Mouse (Mus musculus) right cerebral cortex, postnatal 25 days (tissue): ENCODE data around the gene Serpina12.

Experiments
- DNase-seq: peaks from one replicate; pipeline ENCODE4 v3.0.0; 2022

Gene Serpina12

DNA sequence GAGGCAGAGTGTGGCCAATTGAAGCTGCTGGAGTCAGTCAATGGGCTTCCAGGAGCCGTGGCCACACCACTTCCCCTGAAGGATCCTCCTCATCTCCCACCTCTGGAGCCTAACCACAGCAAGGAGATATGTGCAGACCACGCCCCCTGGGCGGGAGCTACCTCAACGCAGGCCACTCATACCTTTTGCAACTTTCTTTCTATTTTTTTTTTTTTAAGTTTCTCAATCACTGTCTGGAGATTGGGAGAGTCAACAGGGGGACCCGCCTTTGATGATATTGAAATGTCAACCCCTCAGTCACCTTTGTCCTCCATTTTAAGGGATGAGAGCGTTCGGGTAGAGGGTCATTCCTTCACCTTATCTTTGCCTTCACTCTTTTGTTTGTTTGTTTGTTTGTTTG lies at the start of gene Serpina12:
TSS of gene Serpina12 (minus strand) at position 101 of the 400 bp plus-strand sequence.
- DNase-seq = no peak

DNA sequence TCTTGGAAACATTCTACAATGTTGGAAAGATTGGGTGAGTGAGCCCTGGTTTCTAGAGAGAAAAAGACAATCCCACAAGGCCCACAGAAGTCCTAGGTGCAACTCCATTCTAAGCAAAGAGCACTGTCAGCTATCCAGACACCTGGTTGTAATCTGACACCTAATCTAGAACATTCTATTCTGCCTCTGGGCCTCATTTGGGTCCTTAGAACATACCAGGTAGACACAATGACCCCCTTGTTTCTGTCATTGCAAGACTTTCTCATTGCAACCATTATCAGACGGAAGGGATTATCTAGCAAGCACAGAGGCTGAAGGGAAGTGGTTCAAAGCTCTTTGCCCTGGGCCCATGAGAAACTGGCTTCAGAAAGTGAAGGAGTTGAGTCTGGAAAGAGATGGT lies 47.1 kb upstream of the Serpina12 start:
- no peak for DNase-seq

DNA sequence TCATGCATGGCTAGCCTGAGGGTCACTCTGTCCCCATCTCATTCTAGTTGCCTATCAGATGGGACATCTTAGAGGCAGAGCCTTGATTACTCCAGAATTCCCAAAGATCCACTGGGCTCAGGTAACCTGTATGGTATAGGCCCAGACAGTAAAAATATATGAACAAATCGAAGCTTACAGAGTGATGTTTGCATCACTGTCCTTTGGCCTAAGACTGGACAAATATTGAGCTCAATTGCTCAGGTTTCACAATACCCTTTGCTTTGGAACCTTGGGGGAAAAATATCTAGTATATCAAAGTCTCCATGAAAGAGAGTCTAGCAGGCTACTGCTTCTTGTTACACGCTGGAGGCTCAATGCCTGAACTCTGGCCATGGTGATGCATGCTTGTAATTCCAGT lies 45.9 kb upstream of the Serpina12 start:
- DNase-seq = no peak

DNA sequence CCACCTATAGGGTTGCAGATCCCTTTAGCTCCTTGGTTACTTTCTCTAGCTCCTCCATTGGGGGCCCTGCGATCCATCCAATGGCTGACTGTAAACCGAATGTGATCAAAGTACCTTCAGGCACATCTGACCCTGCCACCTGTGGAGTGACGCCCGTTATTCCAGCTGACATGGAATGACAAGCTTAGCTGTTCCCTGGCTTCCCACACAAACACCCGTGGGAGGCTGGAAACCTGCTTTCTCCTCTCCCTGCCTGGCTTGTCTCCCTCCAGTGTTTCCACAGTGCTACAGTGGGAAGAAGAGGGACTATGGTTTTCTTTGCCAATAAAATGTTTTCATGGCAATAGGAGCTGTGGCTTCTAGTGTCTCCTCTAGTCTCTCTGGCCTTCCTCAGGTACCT lies 28.0 kb upstream of the Serpina12 start:
- no peak for DNase-seq

DNA sequence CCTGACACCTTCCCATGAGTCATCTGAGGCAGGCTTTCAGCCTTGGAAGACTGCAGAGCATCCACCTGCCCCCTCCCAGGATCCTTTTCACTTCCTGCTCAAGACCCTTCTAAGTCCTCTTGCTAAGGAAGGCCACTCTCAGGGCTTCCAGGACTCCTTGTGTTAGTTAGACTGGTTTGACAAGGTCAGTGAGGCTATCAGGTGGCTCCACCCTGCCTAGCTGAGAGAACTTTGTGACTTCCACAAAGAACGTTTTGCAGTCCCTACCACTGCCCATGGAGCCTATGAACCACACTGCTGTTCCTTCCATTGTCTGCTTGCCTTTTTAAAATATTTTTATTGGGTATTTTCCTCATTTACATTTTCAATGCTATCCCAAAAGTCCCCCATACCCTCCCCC lies 27.5 kb upstream of the Serpina12 start:
- DNase-seq = no peak

DNA sequence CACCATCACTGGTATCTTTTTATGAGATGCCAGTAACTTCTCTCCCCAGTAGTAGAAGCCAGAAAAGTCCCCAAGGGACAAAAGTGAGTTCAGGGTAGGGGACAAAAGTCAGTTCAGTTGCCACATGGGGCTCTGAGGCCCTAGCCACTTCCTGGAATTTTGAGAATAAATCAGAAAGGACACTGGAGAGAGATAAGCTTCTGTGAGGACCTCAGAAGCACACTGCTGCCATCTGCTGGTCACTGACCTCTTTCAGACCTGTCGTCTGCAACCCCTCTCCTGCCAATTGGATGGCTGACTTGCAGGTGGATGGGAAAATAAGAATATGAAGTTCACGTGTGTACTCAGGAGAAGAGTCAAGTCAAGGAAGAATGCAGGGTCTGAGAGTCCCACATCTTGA lies 25.4 kb upstream of the Serpina12 start:
- DNase-seq = peak; percentile 70

DNA sequence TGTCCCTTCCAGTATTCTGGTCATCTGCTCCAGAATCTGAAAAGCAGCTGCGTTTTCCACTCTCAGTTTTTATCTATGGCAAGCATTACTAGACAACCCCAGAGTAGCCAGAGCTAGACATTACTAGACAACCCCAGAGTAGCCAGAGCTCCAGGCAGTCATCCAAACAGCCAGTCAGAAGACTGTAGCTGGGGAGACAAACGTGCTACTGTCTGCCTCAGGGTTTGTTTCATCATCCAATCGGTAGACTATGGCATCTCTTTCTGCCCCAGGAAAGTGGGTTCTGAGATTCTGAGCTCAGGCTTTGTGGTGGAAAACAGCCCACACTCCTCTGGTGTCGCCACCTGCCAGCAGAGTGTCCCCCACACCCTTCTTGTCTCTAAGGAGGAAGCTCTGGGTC lies 23.3 kb upstream of the Serpina12 start:
- DNase-seq = peak; percentile 47

DNA sequence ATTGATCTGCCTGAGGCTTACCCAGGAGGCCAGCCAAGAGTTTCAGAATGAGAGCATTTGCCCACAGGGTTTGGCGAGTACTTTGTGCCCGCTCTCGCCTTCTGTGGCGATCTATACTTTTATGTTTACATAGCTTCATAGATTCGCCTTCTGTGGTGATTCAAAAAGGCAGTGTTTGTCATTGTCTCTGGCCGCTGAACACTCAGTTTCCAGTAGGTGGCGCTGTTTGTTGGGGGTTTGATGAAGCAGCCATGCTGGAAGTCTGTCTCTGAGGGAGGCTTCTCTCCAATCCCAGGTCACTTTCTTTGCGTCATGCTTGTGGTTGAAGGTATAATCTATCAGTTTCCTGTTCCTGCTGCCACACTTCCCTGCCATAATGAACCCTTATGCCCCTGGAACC lies 22.0 kb upstream of the Serpina12 start:
- DNase-seq = no peak

DNA sequence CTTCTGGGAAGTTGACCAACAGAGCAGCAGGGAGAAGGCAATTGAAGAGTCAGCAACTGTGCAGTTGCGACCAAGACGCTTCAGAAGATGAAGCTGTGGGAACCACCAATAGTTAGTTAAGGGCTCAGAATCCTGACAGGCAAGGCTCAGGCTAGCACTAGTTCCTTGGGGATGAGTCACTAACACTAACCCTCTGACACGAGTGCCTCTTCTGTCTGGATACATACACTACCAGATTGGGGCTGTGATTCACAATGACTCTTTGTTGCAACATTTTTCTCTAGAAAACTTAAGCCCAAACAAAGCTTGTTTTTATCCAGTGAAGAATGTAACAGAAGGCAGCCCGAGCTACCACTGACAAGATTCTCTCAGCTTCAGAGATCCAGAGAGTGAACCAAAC lies 20.8 kb upstream of the Serpina12 start:
- no peak for DNase-seq

DNA sequence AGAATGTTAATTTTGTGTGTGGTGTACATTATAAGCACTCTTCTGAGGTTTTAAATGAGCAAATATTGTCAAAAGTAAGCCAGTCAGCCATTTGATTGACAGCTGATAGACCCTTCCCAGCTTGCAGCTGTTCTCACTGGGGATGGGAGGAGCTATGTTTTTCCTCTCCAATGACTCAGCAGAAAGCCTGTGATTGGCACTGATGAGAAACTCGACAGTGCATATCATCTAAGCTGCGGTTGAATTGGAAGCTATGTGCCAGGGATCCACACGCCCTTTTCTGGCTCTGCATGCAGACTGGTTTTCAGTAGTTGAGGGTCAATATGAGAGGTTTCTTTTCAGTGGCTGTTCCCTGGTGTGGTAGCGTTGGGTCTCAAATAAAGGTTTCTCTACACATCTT lies 20.3 kb upstream of the Serpina12 start:
- no peak for DNase-seq

DNA sequence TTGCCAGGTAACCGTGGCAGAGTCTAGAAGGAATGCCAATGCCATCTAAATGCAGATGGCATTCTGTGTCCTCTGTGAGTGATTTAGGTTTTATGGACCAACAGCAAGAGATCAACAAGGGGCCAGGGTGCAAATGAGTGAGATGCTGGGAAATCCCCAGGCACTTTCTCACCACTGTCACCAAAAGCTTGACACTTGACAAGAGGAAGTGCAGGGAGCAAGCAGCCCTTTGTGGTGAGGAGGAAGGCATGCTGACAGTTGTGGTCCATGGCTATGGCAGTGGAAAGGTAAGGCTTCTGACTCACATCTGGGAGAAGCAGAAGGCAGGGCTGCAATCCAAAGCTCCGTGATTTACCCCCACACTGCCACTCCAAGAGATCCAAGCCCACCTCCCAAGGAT lies 17.6 kb upstream of the Serpina12 start:
- no peak for DNase-seq

DNA sequence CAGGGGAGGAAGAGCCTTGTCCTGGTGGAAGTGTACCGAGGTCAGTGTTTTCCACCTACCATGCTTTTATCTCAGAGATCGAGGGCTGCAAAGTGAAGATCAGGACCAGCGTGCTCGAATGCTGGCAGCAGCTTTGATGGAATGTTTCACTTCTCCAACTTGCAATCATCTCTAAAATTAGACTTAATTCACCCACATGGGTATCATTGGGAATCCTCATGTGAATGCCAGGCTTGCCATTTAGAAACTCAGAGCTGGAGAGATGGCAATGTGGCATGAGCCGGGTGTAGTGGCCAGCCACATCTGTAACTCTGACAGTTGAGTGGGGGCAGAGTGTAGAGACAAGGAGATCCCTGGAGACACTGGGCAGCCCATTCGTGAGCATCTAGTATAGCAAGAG lies 15.9 kb upstream of the Serpina12 start:
- no peak for DNase-seq

DNA sequence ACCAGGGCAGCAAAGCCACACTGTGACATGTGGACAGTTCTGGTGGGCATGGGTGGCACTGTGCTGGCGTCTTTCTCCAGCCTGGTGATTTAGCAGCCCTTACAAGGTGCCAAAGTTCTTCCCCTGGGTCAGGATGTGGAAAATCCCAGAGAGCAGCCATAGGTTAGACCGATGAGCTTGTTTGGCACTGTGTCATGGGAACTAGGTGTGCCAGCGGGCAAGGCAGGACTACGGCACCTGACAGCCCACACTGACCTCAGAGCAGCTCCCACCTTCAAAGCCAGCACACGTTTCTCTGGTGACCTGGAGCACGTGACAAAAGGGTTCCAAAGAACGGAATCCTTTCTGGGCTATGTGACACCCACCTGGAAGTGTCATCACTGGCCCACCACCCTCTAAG lies 13.3 kb upstream of the Serpina12 start:
- DNase-seq = no peak

DNA sequence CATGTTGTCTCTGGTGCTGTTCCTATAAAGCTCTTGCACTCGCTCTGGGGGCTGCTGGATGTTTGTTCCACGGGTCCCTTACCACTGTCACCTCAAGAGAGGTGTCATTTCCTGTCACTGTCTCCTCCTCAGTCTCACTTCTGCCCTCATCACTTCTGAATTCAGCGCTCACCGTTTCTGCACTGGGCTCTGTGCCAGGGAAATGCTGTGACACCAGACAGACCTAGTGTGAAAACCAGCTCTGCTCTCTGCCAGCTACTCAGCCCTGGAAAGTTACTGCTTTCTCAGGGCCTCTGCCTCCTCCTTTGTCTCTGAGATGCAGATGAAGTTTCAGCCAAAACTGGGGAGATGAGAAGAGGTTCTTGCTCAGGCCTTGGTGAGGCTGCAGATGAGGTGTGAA lies 12.8 kb upstream of the Serpina12 start:
- no peak for DNase-seq

DNA sequence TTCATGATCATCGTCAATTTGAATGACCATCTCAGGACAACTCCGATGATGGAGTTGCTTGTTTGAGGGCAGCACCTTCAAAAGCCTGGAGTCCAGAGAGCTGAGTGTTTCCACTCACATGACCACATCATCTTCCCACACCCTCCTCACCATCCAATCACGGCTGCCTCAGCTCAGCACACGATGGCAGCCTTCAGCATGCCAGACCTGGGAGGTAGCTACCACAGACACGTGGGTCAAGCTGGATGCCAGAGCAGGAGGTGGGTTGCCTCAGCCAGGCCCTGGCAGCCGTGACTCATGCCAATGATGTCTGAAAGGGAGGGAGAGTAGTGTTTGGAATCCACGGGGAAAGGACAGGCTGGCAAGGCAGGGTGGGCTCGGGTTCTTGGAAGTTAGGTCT lies 11.5 kb upstream of the Serpina12 start:
- no peak for DNase-seq

DNA sequence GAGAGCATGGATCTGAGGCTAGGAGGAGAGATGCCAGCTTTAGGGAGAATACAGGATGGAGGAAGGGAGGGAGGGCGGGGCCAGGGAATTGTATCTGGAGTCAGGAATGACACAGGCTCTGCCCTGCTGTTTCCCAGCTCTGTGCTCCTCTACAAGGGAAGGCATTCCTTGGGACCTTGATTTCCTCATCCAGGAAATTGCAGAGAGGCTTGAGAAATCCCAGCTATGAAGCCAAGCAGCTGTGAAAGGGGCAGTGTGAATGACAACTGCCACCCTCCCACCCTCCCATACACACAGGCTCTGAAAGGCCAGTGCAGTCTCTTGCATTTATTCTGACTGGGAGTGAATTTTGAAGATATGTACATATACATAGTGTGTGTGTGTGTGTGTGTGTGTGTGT lies 9.8 kb upstream of the Serpina12 start:
- no peak for DNase-seq

DNA sequence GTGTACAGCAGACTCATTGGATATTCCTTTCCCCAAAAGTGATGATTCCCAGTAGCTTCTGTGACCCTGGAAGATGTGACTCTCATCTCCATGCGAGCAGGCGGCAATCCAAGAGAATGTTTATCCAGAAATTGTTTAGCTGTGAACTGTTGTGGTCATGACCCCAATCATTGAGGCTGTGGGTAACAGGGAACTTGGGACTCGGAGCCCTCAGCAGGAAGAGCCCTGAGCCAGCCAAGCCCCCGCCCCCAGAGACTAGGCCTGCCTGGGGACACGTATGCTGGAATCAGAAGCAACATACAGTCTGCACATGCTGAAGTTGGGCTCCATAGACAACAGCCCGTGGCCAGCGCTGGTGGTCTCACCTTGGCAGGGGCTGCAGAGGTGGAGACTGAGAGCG lies 1.5 kb upstream of the Serpina12 start:
- DNase-seq = no peak

DNA sequence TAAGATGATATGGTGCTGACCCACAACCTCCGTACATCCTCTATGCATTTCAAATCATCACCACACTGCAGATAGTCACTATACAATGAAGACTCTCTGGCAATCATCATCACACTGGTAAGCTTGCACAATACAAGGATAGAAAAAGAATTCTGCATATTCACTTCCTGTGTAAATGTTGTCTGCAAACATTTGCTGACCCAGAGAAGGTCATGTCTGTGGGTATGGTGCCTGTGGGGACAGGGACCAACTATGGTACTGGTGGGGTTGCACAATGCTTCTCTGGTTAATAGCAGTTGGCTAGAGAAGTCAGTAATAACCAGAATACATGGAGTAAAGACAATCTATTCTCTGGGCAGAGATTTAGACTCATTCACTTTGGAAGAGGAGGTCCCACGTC lies 1.5 kb downstream of the Serpina12 start:
- no peak for DNase-seq

DNA sequence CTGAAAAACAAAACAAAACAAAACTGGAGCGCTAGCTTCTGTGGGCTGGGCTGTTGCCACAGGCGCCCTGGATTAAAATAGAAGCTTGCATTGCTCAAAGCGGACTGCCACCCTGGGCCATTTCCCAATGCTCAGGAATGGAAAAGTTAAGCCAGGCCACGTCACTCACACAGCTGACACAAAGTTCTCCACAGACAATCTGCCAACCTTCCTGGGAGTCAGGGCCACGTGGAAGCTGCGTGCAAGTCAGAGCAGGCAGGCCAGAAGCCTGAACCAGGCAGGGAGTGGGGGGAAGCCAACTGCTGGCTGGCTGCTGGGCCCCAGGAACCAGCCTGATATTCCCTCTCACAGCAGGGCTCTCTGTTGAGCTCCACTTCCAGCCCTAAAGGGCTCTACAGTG lies 2.8 kb downstream of the Serpina12 start:
- no peak for DNase-seq

DNA sequence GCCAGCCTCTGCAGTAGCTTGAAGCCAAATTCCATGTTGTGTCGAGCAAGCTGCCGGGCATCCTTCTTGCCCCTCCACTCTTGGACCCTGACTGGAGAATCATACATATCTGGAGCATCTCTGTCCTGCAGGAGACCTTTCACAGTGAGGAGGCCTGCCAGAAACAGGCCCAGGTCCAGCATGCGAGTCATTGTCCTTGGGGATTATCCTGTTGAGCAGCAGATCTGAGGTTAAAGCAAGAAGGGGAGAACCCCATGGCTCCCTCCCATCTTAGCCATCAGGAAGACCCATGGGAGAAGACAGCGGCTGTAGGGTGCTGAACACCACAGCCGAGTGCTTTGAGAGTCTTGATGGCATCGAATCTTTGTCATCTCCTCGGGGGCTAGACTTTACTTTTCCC lies 6.1 kb downstream of the Serpina12 start:
- DNase-seq = no peak

DNA sequence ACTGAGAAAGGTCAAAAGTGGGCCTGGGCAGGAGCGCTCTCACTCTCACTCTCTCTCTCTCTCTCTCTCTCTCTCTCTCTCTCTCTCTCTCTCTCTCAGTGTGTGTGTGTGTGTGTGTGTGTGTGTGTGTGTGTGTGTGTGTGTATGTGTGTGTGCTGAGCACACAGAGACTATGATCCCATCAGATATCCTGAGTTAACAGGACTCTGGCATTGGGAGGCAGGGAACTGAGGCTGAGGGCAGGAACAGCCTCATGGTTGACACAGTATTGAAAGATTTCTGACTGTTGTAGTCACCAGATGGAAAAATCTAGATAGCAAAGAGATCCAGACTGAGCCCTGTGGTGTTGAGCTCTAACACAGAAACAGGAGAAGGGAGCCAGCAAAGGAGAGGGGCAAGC lies 10.5 kb downstream of the Serpina12 start:
- no peak for DNase-seq

DNA sequence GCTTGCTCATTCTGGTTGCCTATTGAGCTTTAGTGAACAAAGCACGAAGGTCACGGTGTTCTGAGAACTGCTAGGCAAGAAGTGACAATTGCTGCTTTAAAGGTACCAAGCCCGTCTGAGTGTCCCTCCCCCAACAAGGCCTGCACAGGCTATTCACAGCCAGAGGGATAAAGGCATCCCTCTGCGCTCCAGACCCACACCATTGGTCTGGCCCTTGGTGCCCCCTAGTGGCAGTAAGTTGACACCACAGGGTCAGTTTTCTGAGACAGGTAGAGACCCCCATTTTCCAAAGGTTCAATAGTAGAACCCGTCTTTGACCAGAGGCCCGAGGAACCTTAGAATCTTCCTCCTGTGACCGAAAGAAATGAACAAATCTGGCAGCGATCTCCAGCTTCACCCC lies 14.3 kb downstream of the Serpina12 start:
- DNase-seq = no peak

DNA sequence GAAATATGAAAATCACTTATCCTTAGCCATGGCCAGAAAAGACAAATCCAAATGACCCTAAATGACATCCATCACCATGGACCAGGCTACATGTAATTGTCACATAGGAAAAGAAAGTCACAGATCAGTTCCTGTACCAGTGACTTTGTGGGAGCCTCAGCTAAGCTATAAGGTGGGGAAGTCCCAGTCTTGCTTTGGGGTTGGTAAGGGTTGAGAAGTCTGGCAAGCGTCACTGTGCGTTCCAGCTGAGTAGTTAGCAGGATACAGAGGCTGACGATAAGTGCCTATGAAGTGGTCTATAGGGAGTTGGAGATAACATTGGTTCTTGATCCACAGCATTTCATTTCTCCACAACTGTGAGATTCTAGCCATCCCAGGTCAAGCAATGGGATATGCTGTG lies 29.0 kb downstream of the Serpina12 start:
- no peak for DNase-seq

DNA sequence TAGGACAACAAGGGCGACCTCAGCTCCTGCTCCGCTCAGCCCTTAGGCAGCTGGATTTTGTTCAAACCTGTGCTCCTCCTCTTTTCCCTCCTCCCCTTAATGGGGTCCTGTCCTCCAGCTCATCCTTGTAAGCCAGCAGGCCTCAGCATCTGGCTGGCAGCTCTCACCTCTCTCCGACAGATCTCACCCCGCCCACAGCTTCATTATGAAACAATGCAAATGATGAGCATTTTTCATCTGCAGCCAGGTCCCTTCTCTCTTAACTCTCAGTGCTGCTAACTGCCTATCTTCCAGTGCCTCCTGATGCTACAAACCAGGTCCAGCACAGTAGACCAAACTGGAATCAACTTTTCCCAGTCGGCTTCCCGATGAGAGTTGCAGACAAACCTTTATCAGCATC lies 30.6 kb downstream of the Serpina12 start, which contains the start of gene Serpina9:
TSS of gene Serpina9 (minus strand) at position 136 of the 400 bp plus-strand sequence.
- no peak for DNase-seq

DNA sequence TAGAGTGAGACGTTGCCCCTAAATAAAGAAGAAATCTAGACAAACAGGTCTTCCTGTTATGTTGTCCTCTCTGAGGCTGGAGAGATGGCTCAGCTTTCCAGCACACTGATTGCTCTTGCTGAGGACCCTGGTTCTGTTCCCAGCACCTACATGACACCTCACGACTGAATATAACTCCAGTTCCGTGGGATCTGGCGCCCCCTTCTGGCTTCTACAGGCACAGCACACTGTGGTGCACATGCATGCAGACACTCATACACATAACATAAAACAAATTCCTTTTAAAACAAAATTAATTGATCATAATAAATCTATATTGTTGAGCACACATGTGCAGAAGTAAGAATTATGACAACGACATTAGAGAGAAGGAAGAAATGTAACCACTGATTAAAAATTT lies 39.6 kb downstream of the Serpina12 start:
- DNase-seq = no peak

DNA sequence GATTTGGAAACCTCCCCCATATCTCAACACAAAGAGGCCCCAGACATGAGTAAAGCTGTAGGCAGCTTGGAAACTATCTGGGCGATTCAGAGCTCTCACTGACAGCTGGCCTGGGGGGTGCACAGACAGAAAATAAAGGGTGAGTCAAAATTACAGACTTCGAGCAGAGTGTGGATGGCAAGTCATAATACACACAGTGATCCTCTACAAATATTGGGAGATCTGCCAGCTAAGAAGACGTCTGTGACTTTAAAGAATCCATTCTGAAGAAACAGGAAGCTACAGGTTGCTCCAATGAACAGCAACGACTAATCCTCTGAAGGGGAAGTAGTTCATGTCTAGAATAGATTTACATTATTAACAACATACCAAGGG lies 41.0 kb downstream of the Serpina12 start:
- no peak for DNase-seq
